Mouse (Mus musculus) intestine, embryonic 15.5 days (tissue): ENCODE measurements around the gene Chn1. TPM values are rescaled to one million over a fixed set of nuclear protein-coding genes. Genes with fewer than 3 reads are reported as not detected.

Experiments
- ATAC-seq: fragments of 200-750 bp; cut with Nextera tagmentation; 2 replicates; pipeline ENCODE4 v1.8.0; 2017; ENCODE audit warnings: moderate TSS enrichment, moderate library complexity
- H3K27ac ChIP-seq: fragments of 300-500 bp; sonication (generic); 2 replicates; pipeline ENCODE4 v1.5.1; 2015; ENCODE audit warnings: mild to moderate bottlenecking, inconsistent platforms
- H3K27me3 ChIP-seq: fragments of 300-500 bp; sonication (generic); replicated peaks from 2 replicates; pipeline ENCODE4 v1.6.1; 2015; ENCODE audit warnings: inconsistent platforms
- H3K36me3 ChIP-seq: fragments of 300-500 bp; sonication (generic); 2 replicates; pipeline ENCODE4 v1.6.1; 2015; ENCODE audit warnings: inconsistent platforms
- H3K4me1 ChIP-seq: fragments of 300-500 bp; sonication (generic); replicated peaks from 2 replicates; pipeline ENCODE4 v1.6.1; 2015; ENCODE audit warnings: inconsistent platforms
- H3K4me2 ChIP-seq: fragments of 300-500 bp; sonication (generic); replicated peaks from 2 replicates; pipeline ENCODE4 v1.6.1; 2015; ENCODE audit warnings: mild to moderate bottlenecking, inconsistent platforms
- H3K4me3 ChIP-seq: fragments of 300-500 bp; sonication (generic); replicated peaks from 2 replicates; pipeline ENCODE4 v1.5.1; 2015; ENCODE audit warnings: inconsistent platforms
- H3K9ac ChIP-seq: fragments of 300-500 bp; sonication (generic); 2 replicates; pipeline ENCODE4 v1.6.1; 2015; ENCODE audit warnings: inconsistent platforms
- H3K9me3 ChIP-seq: fragments of 300-500 bp; sonication (generic); 2 replicates; pipeline ENCODE4 v1.6.1; 2016; ENCODE audit warnings: inconsistent platforms
- WGBS: fragments of 180-500 bp; shearing (Covaris S2); methylation state at CpG from one replicate; pipeline ENCODE4 v1.1.7; 2015; 5-methylcytosine and 5-hydroxymethylcytosine counted together
- polyA plus RNA-seq: library from polyadenylated mRNA; unstranded; fragments of >200 nt; fragmentation: Nextera tagmentation; extraction: Ambion mirVana; gene quantifications from 2 replicates; pipeline ENCODE4 v1.2.1, GENCODE M21; 2015

Chn1 gene
- polyA plus RNA-seq, 1 experiment from 2014 or later, result 16.9 TPM

- Histone ChIP-seq H3K4me1 (0 out of 2 replicates have a peak, but pooled peaks cover 5% of the 10 kb centered on the region), H3K4me2 (peak overlapping the region; percentile 80), H3K27me3 (no peaks in the 10 kb centered on the region), H3K9me3 (no peaks in the 10 kb centered on the region), H3K27ac (no peak overlapping the region), H3K9ac (no peak overlapping the region), H3K36me3 (no peaks in the 10 kb centered on the region), H3K4me3 (peak overlapping the region; percentile 38)
- peak; percentile 66 for ATAC-seq
- 10% methylated on average over 8 of the region's 8 CpGs for WGBS
Observed at GRCm38 (mm10) chr2:73561665-73562063, 213.5 kb downstream of the Chn1 start.

- H3K27me3 ChIP-seq, result no peaks in the 10 kb centered on the region
- H3K4me3 ChIP-seq, result peak overlapping the region; percentile 38
- H3K9me3 ChIP-seq, result no peaks in the 10 kb centered on the region
- no peak overlapping the region for H3K27ac ChIP-seq
- no peaks in the 10 kb centered on the region for H3K36me3 ChIP-seq
- peak overlapping the region; percentile 80 for H3K4me2 ChIP-seq
- 0 out of 2 replicates have a peak overlapping the region, but pooled peaks have one; percentile 3 for H3K9ac ChIP-seq
- peak; percentile 57 for ATAC-seq
- WGBS, result 2% methylated on average over 20 of the region's 23 CpGs
- 0 out of 2 replicates have a peak, but pooled peaks cover 5% of the 10 kb centered on the region for H3K4me1 ChIP-seq
Observed at GRCm38 (mm10) chr2:73560899-73561664, 214.1 kb downstream of the Chn1 start.

Other genes starting within 250 kb of the Chn1 start
- gene Wipf1, start 245.6 kb downstream of the Chn1 start, polyA plus RNA-seq, result 9.5 and 10.1 TPM in 2 replicates
- 0.18 and 0.25 TPM in 2 replicates for gene Chrna1, start 195.0 kb downstream of the Chn1 start, polyA plus RNA-seq
- 53.2 and 55.1 TPM in 2 replicates for gene Atf2, start 117.3 kb upstream of the Chn1 start, polyA plus RNA-seq
- 1,647 and 1,711 TPM in 2 replicates for gene Atp5g3, start 136.0 kb upstream of the Chn1 start, polyA plus RNA-seq